Mouse (Mus musculus): ENCODE data around the gene Iqschfp. TPM values are rescaled to one million over a fixed set of nuclear protein-coding genes. Genes with fewer than 3 reads are reported as not detected.

The Iqschfp gene
- total RNA-seq, 2 experiments from 2014 or later = not detected

- DNase-seq (ENCODE audit: low spot score) = no peak
Observed at GRCm38 (mm10) chr3:68568716-68569115, 676.7 kb downstream of the Iqschfp start.

- no peak for DNase-seq (ENCODE audit: low spot score)
Observed at GRCm38 (mm10) chr3:68570319-68570718, 678.3 kb downstream of the Iqschfp start.

GRCm38 (mm10) chr3:68572249-68573225, 680.5 kb downstream of the Iqschfp start:
- no peak for DNase-seq (ENCODE audit: low spot score)

GRCm38 (mm10) chr3:68573226-68573624, 681.2 kb downstream of the Iqschfp start:
- DNase-seq (ENCODE audit: low spot score) = no peak

- DNase-seq (ENCODE audit: low spot score) = no peak
Observed at GRCm38 (mm10) chr3:68574097-68574496, 682.1 kb downstream of the Iqschfp start.

- no peak for DNase-seq (ENCODE audit: low spot score)
Observed at GRCm38 (mm10) chr3:68574565-68574964, 682.5 kb downstream of the Iqschfp start.

- DNase-seq (ENCODE audit: low spot score) = no peak
Observed at GRCm38 (mm10) chr3:68575636-68576340, 683.8 kb downstream of the Iqschfp start.

- no peak for DNase-seq (ENCODE audit: low spot score)
Observed at GRCm38 (mm10) chr3:68576431-68576830, 684.4 kb downstream of the Iqschfp start.

- no peak for DNase-seq (ENCODE audit: low spot score)
Observed at GRCm38 (mm10) chr3:68576948-68577347, 684.9 kb downstream of the Iqschfp start.

GRCm38 (mm10) chr3:68581591-68581990, 689.6 kb downstream of the Iqschfp start:
- no peak for DNase-seq (ENCODE audit: low spot score)

GRCm38 (mm10) chr3:68582103-68582740, 690.2 kb downstream of the Iqschfp start:
- DNase-seq (ENCODE audit: low spot score) = no peak

- no peak for DNase-seq (ENCODE audit: low spot score)
Observed at GRCm38 (mm10) chr3:68583031-68583693, 691.1 kb downstream of the Iqschfp start.

GRCm38 (mm10) chr3:68583771-68584511, 691.9 kb downstream of the Iqschfp start:
- DNase-seq (ENCODE audit: low spot score) = peak; percentile 79

- DNase-seq (ENCODE audit: low spot score) = peak; percentile 72
Observed at GRCm38 (mm10) chr3:68585213-68585612, 693.2 kb downstream of the Iqschfp start.

- peak; percentile 62 for DNase-seq (ENCODE audit: low spot score)
Observed at GRCm38 (mm10) chr3:68586646-68587064, 694.6 kb downstream of the Iqschfp start.

GRCm38 (mm10) chr3:68587567-68588245, 695.7 kb downstream of the Iqschfp start:
- no peak for DNase-seq (ENCODE audit: low spot score)

- DNase-seq (ENCODE audit: low spot score) = peak; percentile 74
Observed at GRCm38 (mm10) chr3:68589220-68589840, 697.3 kb downstream of the Iqschfp start.

GRCm38 (mm10) chr3:68590436-68590835, 698.4 kb downstream of the Iqschfp start:
- no peak for DNase-seq (ENCODE audit: low spot score)

GRCm38 (mm10) chr3:68592575-68592974, 700.5 kb downstream of the Iqschfp start:
- DNase-seq (ENCODE audit: low spot score) = no peak
